Mouse (Mus musculus) midbrain, embryonic 16.5 days (tissue): ENCODE results near the gene Acsl4. TPM values are rescaled to one million over a fixed set of nuclear protein-coding genes. Genes with fewer than 3 reads are reported as not detected.

Experiments used
- ATAC-seq: fragments of 200-750 bp; cut with Nextera tagmentation; 2 replicates; pipeline ENCODE4 v1.8.0; 2017; ENCODE audit warnings: moderate TSS enrichment
- H3K27ac ChIP-seq: fragments of 300-500 bp; sonication (generic); 2 replicates; pipeline ENCODE4 v1.5.1; 2014; ENCODE audit warnings: mild to moderate bottlenecking, low read length, mixed read lengths
- H3K27me3 ChIP-seq: fragments of 300-500 bp; sonication (generic); 2 replicates; pipeline ENCODE4 v1.6.1; 2014; ENCODE audit warnings: low read depth, low read length, mixed read lengths; ENCODE audit not compliant: control insufficient read depth, insufficient read depth
- H3K36me3 ChIP-seq: fragments of 300-500 bp; sonication (generic); 2 replicates; pipeline ENCODE4 v1.6.1; 2014; ENCODE audit warnings: mild to moderate bottlenecking, low read length, moderate library complexity, mixed read lengths; ENCODE audit not compliant: control insufficient read depth, insufficient read depth
- H3K4me1 ChIP-seq: fragments of 300-500 bp; sonication (generic); 2 replicates; pipeline ENCODE4 v1.6.1; 2014; ENCODE audit warnings: mild to moderate bottlenecking, low read length, mixed read lengths; ENCODE audit not compliant: control insufficient read depth, insufficient read depth
- H3K4me2 ChIP-seq: fragments of 300-500 bp; sonication (generic); 2 replicates; pipeline ENCODE4 v1.6.1; 2014; ENCODE audit warnings: mild to moderate bottlenecking, low read length, mixed read lengths
- H3K4me3 ChIP-seq: fragments of 300-500 bp; sonication (generic); 2 replicates; pipeline ENCODE4 v1.5.1; 2014; ENCODE audit warnings: low read depth, mild to moderate bottlenecking, low read length, moderate library complexity, mixed read lengths
- H3K9ac ChIP-seq: fragments of 300-500 bp; sonication (generic); 2 replicates; pipeline ENCODE4 v1.6.1; 2014; ENCODE audit warnings: low read depth, low read length, mixed read lengths
- H3K9me3 ChIP-seq: fragments of 300-500 bp; sonication (generic); replicated peaks from 2 replicates; pipeline ENCODE4 v1.6.1; 2014; ENCODE audit warnings: mild to moderate bottlenecking, low read length, mixed read lengths; ENCODE audit not compliant: control insufficient read depth, poor library complexity, severe bottlenecking
- WGBS: fragments of 180-500 bp; shearing (Covaris S2); extraction: QIAGEN DNeasy Blood & Tissue Kit; methylation state at CpG from one replicate; pipeline ENCODE4 v1.1.7; 2014; 5-methylcytosine and 5-hydroxymethylcytosine counted together
- polyA plus RNA-seq: library from polyadenylated mRNA; unstranded; fragments of >200 nt; fragmentation: Nextera tagmentation; extraction: Ambion mirVana; gene quantifications from 2 replicates; pipeline ENCODE4 v1.2.1, GENCODE M21; 2015

Acsl4 gene
- 24.6 and 27.2 TPM in 2 replicates for polyA plus RNA-seq

DNA sequence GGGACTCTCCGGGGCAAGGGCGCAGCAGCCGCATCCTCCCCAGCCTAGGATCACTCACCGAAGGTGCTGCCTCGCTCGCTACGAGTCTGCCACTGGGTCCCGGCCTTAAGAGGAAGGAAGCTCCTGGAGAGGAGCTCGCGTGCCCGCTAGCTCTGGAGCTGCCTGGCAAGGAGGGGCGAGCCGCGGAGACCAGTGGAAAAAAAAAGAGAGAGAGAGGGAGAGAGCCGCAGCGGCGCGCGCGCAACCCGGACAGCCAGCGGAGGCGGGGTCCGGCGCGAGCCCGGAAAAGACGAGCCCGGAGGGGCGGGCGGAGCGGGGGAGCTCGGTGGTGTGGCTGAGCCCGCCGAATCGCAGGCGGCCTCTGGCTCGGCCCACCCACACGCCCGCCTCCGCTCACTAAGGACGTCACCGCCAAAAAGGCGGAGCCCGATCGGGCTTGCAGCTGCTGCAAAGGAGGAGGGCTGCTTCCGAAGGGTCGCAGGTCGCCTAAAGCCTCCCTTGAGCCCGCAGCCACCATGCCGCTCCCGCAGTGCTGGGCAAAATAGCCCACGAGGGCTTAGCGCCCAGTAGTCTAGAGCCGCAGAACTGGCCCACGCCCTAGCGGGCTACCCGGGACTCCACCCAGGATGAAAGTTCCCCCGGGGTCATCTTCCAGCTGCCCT lies at the start of gene Acsl4:
TSS of gene Acsl4 (minus strand) at position 289 of the 662 bp plus-strand sequence.
- Histone ChIP-seq H3K36me3 (no peaks in the 10 kb centered on the region), H3K4me2 (peak within 1 kb of the TSS; percentile 50), H3K27me3 (no peaks in the 10 kb centered on the region; the same call in 1 of the 2 replicates), H3K9me3 (no peaks in the 10 kb centered on the region), H3K9ac (peak within 1 kb of the TSS; percentile 75), H3K4me1 (peaks cover 8% of the 10 kb centered on the region), H3K27ac (peak within 1 kb of the TSS; percentile 85), H3K4me3 (peak within 1 kb of the TSS; percentile 56)
- ATAC-seq, result peak; percentile 99
- 13% methylated on average over 58 of the region's 59 CpGs for WGBS

DNA sequence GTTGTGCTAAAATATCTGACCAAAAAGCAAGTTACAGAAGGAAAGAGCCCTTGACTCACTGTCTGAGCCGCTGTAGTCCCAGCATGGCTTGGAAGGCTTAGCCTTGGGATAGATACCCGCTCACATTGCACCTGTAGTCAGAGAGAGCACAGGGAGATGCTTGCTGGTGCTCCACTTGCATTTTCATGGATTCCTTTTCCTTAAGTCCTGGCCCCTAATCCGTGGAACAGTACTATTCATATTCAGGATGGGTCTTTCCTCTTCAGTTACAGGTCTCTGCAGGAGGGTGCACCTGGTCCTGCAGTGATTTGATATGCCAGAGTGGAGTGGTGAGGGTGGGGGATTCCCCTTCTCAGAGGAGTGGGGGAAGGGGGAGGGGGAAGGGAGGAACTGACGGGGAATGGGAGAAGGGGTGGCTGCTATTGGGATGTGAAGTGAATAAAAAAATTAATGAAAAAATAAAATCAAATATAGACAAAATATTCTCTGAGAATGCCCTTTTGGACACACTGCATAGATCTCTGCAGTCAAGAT lies 47.7 kb upstream of the Acsl4 start:
- Histone ChIP-seq H3K4me2 (no peak overlapping the region), H3K4me3 (no peak overlapping the region), H3K36me3 (no peaks in the 10 kb centered on the region), H3K9me3 (no peaks in the 10 kb centered on the region), H3K27me3 (no peaks in the 10 kb centered on the region; the same call in none of the 2 replicates), H3K9ac (no peak overlapping the region), H3K4me1 (no peaks in the 10 kb centered on the region), H3K27ac (no peak overlapping the region)
- no peak for ATAC-seq
- 29% methylated on average over 4 of the region's 4 CpGs for WGBS

DNA sequence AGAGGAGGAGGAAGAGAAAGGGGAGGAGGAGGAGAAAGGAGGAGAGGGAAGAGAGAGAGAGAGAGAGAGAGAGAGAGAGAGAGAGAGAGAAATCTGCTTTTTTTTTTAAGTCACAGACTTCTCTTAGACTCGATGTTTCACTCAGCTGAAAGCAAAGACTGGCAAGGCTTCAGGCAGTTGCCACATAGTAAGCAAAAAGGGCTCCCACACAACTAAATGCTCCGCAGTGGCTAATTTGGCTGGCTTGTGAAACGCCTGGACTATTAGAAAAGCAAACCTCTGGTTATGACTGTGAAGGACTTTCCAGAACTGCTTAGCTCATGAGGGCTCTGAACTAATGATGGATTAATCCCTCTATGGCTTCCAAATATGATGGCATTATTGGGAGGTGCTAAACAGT lies 42.5 kb upstream of the Acsl4 start:
- Histone ChIP-seq H3K36me3 (no peaks in the 10 kb centered on the region), H3K27me3 (no peaks in the 10 kb centered on the region; the same call in 1 of the 2 replicates), H3K9ac (no peak overlapping the region), H3K4me3 (no peak overlapping the region), H3K4me2 (no peak overlapping the region), H3K27ac (no peak overlapping the region), H3K9me3 (no peaks in the 10 kb centered on the region), H3K4me1 (no peaks in the 10 kb centered on the region)
- ATAC-seq, result no peak
- WGBS, result 75% methylated on average over 3 of the region's 3 CpGs

DNA sequence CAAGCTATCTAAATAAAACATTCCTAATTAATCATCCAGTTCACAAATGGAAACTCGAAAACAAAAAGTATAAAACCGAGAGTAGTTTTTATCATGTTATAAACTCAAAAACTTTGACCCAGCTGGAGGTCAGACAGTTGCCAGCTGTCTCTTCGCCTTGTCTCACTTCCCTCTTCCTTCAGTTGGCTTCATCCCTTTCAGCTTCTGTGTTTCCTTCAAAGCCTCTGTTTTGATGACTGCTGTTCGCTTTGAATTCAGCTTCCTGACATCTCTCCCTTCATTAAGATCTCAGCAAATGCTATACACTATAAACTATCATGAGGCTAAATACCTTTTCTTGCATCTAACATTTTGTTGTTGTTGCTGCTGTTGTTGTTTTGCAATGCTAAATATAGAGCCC lies 36.8 kb upstream of the Acsl4 start:
- Histone ChIP-seq H3K27ac (no peak overlapping the region), H3K27me3 (no peaks in the 10 kb centered on the region; the same call in none of the 2 replicates), H3K4me2 (no peak overlapping the region), H3K9me3 (no peaks in the 10 kb centered on the region), H3K36me3 (no peaks in the 10 kb centered on the region), H3K4me3 (no peak overlapping the region), H3K9ac (no peak overlapping the region), H3K4me1 (no peaks in the 10 kb centered on the region)
- ATAC-seq, result no peak
- WGBS, result 60% methylated on average over 4 of the region's 4 CpGs

DNA sequence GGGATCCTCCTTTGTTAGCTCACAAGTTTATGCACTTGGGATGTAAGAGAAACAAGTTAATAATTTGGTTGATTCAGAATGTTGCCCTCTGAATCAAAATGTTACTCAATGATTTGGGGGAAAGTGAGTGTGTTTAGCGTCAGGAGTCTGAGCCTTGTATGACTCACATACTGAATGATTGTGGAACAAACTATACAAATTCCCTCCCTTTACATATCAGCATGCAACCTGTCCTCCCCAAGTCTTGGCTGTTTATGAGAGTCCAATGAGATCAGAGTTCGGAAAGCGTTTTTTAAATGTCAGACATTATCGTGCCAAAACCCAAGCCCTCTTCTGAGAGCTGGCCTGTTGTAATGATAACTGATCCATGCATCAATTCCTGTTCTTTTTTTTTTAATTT lies 36.3 kb upstream of the Acsl4 start:
- Histone ChIP-seq H3K27ac (no peak overlapping the region), H3K36me3 (no peaks in the 10 kb centered on the region), H3K4me1 (no peaks in the 10 kb centered on the region), H3K9ac (no peak overlapping the region), H3K4me3 (no peak overlapping the region), H3K4me2 (no peak overlapping the region), H3K27me3 (no peaks in the 10 kb centered on the region; the same call in none of the 2 replicates), H3K9me3 (no peaks in the 10 kb centered on the region)
- ATAC-seq, result no peak
- 83% methylated on average over 4 of the region's 4 CpGs for WGBS

DNA sequence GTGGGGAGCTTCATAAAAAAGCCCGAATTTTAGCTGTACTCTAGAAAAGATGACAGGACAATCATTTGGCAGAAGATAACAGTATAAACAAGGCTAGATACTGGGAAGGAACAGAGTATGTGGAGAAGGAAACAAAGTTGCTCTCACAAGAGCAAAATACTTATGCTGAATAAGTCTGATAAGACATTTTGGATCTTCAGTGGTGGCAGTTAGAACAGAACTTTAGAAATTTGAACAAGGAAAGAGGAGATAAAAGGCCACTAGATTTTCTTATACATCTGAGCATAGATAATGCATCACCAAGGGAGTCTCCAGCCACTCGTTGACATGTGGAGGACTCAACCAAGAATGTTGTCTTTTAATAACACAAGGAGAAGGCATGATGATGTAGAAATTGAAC lies 23.5 kb upstream of the Acsl4 start:
- ATAC-seq, result no peak
- H3K4me2 ChIP-seq, result no peak overlapping the region
- no peaks in the 10 kb centered on the region for H3K4me1 ChIP-seq
- 66% methylated on average over 2 of the region's 2 CpGs for WGBS
- no peaks in the 10 kb centered on the region for H3K36me3 ChIP-seq
- no peak overlapping the region for H3K9ac ChIP-seq
- no peaks in the 10 kb centered on the region for H3K27me3 ChIP-seq
- no peaks in the 10 kb centered on the region for H3K9me3 ChIP-seq
- no peak overlapping the region for H3K27ac ChIP-seq
- no peak overlapping the region for H3K4me3 ChIP-seq

DNA sequence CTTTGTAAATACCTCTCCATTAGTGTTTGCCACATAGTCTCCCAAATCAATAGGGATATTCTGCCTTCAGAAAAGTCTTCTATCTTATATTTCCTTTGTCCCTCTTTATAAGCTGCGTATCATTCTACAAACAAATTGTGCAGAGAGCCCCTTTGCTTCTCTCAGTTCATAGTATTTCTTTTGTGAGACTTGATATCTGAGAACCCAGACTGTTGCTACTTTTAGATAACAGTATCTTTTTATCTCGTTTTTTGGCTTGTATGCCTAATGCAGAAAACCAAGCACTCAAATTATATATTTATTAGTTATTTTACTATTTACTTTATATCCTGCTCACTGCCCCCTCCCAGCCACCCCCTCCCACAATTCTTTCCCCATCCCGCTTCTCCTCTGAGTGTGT lies 19.7 kb upstream of the Acsl4 start:
- H3K9me3 ChIP-seq, result no peaks in the 10 kb centered on the region
- no peaks in the 10 kb centered on the region for H3K4me1 ChIP-seq
- ATAC-seq, result no peak
- H3K27ac ChIP-seq, result no peak overlapping the region
- no peaks in the 10 kb centered on the region for H3K36me3 ChIP-seq
- no peak overlapping the region for H3K9ac ChIP-seq
- H3K4me3 ChIP-seq, result no peak overlapping the region
- H3K27me3 ChIP-seq, result no peaks in the 10 kb centered on the region
- WGBS, result 84% methylated on average over 3 of the region's 3 CpGs
- no peak overlapping the region for H3K4me2 ChIP-seq

DNA sequence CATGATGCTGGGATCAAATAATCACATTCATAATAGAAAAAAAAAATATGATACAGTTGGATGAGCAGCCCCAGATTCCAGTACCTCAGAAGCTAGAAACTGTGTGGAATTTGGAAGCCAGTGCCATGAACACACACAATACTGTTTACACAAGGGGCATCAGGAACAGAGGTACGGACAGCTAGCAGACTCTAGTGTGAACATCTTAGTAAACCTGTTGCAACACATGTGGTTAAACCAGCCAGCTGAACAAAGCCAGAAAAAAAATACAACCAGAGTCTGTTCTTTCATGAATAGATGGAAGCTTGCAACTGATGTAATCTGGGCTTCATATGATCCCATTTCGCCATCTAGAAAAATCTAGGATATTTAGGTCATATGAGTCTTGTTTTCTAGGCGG lies 19.0 kb upstream of the Acsl4 start:
- WGBS, result 93% methylated on average over 3 of the region's 3 CpGs
- ATAC-seq, result no peak
- H3K27ac ChIP-seq, result no peak overlapping the region

DNA sequence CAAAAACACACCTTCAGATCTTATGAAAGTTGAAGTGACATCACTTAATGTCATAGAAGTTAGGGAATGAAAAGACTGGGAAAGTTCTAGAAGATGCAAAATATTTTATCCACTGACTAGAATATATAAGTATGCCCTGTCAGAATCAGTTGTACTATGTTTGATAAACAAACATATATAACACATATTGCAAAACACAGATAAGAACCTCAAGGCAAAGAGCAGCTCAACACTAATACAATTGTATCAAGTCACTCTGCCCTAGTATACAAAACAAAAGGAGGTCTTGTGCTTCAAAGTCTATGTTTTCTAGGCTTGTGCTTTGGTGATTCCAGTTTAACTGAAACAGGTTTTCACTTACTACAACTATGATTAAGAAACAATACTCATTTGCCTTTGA lies 12.8 kb upstream of the Acsl4 start:
- H3K9me3 ChIP-seq, result no peaks in the 10 kb centered on the region
- no peak for ATAC-seq
- no peaks in the 10 kb centered on the region for H3K4me1 ChIP-seq
- no peak overlapping the region for H3K27ac ChIP-seq
- H3K9ac ChIP-seq, result no peak overlapping the region
- no peak overlapping the region for H3K4me2 ChIP-seq
- H3K36me3 ChIP-seq, result no peaks in the 10 kb centered on the region
- no peak overlapping the region for H3K4me3 ChIP-seq
- no peaks in the 10 kb centered on the region for H3K27me3 ChIP-seq

More for the DNA sequence above, 19.0 kb upstream of the Acsl4 start:
- Histone ChIP-seq H3K4me1 (no peaks in the 10 kb centered on the region), H3K4me3 (no peak overlapping the region), H3K4me2 (no peak overlapping the region), H3K36me3 (no peaks in the 10 kb centered on the region), H3K9me3 (no peaks in the 10 kb centered on the region), H3K9ac (no peak overlapping the region), H3K27me3 (no peaks in the 10 kb centered on the region)
